Mouse (Mus musculus) heart, adult 18-20 months (tissue): ENCODE measurements around the gene Cyth2. TPM values are rescaled to one million over a fixed set of nuclear protein-coding genes. Genes with fewer than 3 reads are reported as not detected.

ENCODE experiments used
- DNase-seq, 2 experiments: peaks; one replicate each; pipeline ENCODE4 v3.0.0; 2021 to 2022; ENCODE audit warnings: mixed read lengths in 1 of 2
- long read RNA-seq, 2 experiments: library from polyadenylated mRNA; stranded (forward); transcript quantifications; one replicate each; pipeline ENCODE4 v2.0.0; 2021
- total RNA-seq, 2 experiments: library from RNA; stranded (reverse); gene quantifications; 2 replicates each; pipeline ENCODE4 v1.2.3; 2021

The Cyth2 gene
- total RNA-seq: 10 to 100 TPM; 65.8 to 68.9 TPM
- long read RNA-seq, experiment 1, transcript Cyth2-203 (12 exons, 1,512 nt): major isoform, 39 of 56 reads
- long read RNA-seq, experiment 1, transcript Cyth2-202 (12 exons, 2,519 nt): minor isoform, 11 of 56 reads
- long read RNA-seq, experiment 1, partial matches to known transcripts: 1 of 56 reads
- long read RNA-seq, experiment 1, other reads (novel, unspliced or antisense): 2 of 56 reads
- long read RNA-seq, experiment 2, transcript Cyth2-203 (12 exons, 1,512 nt): major isoform, 21 of 25 reads
- long read RNA-seq, experiment 2, partial matches to known transcripts: 0 of 25 reads
- long read RNA-seq, experiment 2, other reads (novel, unspliced or antisense): 0 of 25 reads

DNA sequence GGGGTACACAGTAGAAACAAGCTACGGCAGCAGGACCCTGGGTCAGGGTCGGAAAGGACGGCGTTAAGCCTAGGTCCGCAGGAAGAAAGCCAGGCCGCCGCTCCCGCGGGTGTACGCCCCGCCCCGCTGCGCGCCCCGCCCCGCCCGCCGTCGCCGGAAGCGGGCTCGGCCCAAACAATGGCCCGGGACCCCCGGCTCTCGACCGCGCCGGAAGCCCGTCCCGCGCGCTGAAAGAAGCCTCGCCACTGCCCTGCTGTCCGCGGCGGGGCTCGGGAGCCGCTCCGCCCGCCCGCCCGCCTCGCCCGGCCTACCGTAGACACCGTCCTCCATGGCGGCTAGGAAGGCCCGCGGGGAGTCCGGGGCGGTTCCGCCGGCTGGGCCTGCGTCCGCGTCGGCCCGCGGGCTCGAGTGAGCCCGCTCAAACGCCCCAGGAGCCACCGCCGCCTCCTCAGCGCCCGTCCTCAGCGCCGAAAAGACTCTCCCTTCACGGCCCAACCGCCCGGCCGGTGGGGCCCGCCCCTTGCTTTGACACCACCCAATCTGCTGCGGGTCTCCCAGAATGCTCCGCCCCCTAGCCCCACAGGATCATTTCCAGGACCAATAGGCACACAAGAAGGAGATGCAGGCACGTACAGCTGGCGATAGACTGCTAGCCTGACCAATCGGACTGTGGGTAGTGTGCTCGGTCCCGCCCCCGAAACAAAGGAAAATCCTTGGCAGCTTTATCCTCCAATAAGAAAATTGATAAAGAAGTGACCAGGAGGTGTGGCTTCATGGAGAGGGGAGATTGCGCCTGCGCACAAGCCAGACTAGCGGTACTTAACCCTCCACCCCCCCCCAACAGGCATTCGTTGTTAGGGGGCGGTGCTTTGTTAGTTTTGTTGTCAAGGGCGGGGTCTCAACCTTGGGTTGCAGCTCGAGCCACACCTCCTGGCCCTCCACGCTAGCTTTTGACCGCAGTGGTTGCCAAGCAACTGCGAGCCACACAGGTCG, at the start of gene Cyth2:
Cyth2 (minus strand) TSS at position 795 of the 993 bp plus-strand sequence.
- peak; percentile 99 to 100 for DNase-seq

DNA sequence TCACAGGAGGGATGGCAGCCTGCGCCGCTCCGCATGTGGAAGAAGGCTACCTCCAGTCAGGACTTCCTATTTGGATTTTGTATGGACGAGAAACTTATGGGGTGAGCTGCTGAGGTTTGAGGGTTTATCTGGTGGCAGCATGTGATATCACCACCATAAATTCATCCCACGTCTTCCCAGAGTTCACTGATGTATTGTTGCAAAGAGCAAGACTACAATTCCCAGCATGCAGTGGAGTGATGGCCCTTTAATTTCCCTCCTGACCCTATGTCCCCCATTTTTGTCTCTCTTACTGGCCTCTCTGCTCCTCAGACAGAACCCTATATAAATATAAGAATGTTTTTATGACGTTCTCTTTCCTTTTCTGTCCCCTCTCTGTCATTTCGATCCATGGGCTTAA, 48.4 kb upstream of the Cyth2 start:
- no peak for DNase-seq

DNA sequence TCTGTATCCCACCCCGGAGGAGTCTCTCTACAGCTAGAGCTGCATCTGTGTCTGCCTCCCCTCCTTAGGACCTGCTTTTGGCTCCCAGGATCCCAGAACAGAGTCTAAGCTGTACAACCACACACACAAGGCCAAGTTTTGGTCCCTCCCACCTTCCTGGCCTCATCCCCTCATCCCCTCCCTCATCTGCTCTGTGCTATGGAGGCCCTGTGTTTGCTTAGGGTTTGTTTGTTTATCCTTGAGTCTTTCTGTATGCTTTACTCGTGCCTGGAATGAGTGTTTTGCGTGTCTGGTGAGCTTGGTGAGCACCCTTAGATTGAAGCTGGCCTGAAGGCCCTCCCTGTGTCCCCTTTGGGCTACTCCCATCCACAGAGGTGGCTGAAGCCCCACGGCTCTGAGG, 44.6 kb upstream of the Cyth2 start:
- DNase-seq: no peak

DNA sequence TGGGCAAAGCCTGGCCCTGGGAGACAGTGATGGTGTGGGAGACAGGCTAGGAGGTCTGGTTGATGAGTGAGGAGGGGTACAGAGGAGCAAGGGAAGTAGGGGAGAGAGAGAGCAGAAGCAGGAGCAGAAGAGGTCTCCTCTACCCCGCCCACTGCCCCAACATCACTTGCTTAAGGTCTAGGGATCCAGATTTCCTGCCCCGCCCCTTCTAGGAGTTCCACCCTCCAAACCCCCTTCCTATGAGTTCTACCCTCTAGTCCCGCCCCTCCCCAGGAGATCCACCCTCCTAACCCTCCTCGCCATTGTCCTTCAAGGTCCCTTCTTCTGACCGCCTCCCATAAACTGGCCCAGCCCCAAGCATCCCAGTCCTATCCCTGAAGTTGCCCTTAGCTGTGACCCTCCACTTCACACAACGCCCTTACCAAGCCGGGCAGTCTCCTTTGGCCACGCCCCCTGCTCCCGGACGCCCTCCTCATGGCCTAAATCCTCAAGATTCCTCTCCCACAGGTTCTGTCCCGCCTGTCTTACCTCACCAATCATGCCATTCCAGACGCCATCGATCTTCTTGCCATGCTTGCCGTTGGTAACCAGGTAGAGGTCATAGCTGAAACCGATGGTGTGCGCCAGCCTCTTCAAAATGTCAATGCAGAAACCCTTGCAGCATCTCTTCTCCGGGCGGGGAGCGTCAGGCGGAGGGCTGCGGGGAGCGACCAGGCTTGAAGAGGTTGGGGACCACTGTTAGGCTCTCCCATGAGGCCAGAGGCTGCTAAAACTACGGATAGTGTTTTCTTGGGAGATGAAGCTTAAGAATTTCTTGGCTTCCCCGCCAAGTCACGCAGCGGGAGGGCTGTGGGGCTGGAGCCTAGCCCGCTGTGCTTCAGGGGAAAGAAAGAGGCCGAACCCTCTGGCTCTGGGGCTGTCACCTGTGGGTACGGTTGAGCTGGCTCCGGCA, 42.8 kb upstream of the Cyth2 start:
- DNase-seq: peak in 1 of 2 experiments; percentile 30

DNA sequence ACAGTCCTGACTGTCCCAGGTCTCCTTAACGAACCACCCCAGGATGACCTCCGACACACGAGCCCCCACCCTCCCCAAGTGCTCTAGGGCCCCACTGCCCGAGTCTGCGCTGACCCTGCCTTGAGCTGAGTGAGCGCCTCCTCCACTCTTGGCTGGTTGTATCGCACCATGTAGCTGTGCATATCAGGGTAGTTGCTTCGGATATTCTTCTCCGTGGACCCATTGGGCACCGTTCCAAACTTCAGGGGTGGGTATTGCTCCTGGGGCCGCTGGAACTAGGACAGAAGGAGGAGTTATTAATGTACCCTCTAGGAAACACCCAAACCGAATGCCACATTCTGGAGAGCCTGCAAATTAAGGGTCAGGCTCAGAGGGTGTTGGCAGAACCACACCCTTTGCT, 38.7 kb upstream of the Cyth2 start:
- no peak for DNase-seq

DNA sequence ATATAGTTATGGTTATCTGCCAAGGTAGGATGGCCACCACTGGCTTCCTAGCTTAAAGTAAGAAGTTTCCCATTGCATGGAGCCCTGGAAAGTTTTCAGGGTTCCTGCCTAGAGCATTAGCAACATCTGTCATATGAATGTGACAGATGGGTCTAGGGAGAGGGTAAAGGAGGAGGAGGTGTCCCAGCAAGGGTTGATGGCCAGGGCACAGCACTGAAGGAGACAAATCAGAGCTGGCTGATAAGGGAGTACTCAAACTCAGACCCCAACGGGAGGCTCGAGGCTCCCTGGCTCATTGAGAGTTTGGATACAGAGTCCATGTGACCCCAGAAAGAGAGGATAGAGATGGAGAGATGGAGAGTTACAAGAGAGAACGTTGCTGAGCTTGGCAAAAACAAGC, 36.3 kb upstream of the Cyth2 start:
- DNase-seq: no peak

DNA sequence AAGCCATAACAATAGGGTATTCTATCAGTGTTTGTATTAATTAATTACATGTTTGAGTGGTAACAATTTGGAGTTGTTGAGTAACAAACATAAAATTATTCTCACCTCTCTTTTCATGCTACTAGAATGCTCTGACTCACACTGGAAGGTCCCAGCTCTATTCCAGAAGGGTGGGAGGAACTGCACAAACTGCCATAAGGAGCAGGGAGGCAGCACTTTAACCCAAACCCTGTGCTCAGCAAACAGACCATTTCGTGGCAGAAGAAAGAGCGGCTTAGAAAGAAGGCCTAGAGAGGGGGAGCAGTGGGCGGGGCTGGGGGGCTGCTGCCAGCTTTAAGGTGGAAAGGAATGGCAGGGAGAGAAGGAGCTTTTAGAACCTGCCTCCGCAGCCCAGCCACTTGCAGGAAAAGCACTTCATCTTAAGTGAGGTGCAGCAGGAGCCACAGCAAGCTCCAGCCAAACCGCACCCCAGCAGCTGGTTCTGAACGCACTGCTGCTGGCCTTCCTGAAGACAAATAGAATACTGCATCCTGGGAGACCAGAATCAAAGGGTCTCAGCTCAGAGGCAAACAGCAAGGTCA, 34.2 kb upstream of the Cyth2 start:
- no peak for DNase-seq

DNA sequence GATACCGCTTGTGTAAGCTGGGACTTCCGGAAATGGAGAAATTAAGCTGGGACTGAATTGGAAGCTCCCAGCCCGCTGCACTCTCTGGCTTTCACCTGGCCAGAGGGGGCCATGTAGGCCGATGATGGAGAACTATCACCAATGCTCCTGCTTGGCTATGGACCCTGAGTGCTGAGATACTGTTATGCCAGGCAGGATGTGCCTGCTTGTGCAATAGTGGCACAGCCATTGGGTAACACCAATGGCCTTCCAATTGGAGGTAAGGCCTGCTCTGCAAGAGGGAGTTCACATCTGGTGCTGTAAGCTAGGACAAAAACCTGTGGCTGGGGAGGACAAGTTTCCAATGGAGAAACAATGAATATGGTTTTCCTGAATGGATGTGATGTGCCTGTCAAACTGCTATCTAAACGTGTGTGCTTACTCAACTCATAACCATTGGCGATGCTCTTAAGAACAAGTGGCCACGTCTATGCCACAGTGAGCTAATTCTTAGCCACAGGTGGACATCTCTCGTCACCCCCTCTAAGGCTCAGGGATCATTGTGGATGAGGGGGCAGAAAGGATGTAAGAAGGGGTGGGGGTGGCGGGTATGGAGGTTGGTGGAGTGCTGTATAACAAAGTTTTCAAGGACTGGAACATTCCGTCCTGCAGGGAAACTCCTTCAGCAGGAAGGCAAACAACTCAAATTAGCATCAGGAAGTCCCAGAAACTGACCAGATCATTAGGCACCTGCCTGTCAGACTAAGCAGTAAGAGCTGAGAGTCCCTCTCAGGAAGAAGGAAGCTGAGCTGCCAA, 28.8 kb upstream of the Cyth2 start:
- DNase-seq: no peak

DNA sequence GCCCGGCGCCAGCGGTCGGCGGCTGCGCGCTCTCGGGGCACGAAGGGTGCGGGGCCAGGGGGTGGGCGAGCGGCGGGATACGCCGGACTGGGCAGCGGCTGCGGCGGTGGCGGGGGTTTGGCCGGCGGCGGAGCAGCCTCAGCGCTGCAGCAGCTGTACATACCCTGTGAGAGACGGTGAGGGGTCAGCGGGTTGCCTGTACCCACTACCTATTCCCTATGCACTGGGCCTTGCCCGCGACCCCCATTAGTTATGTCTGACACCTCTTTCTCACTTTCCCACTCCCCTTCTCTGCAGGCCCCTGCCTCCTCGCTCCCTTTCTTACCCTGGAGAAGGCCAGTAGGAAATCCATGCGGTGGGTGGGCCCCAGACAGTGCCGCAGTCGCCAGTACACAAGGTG, 19.5 kb upstream of the Cyth2 start:
- DNase-seq: no peak

DNA sequence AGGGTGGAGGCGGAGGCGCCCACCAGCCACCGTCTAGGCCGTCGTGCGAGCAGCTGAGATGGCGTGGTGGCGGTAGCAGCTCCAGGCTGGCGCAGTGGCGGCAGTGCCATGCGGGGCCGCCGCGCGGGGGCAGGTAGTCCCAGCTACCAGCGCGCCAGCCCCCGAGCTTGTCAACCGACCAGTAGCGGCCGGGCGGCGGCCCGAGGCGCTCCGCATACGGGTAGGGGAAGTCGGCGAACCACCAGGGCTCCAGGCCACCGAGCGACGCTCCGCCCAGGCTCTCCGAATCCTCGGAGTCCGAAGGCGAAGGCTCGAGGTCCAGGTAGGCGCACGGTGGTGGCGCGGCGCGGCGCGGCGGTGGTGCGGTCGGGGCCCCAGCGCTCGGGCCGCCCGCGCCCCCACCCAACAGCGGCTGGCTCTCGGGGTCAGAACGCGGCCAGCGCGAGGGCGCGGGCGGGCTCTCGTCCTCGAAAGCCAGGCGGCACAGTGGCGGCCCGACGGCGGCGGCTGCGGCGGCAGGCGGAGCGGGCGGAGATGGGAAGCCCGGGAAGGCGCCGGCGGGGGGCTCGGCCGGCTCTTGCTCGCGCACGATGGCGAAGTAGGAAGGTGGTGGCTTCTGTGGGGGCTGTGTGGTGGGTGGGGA, 18.9 kb upstream of the Cyth2 start:
- no peak for DNase-seq

DNA sequence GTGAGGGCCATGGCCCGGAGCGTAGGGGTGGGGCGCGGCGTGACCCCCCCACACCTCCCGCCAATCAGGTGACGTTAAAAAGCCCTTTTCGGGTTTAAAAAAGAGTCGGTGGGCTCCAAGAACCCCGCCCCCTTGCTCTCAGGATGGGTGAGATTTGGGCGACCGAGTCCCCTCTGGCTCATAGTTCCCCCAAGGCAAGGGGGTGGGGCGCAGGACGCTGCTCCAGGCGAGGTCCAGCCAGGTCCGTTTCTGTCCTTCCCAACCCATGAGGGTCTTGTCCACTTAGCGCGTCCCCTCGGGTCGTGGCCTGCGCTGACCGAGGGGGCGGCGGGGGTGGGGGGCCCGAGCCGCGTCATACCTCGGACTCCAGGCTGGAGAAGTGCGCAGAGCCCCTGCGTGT, 18.0 kb upstream of the Cyth2 start:
- no peak for DNase-seq

DNA sequence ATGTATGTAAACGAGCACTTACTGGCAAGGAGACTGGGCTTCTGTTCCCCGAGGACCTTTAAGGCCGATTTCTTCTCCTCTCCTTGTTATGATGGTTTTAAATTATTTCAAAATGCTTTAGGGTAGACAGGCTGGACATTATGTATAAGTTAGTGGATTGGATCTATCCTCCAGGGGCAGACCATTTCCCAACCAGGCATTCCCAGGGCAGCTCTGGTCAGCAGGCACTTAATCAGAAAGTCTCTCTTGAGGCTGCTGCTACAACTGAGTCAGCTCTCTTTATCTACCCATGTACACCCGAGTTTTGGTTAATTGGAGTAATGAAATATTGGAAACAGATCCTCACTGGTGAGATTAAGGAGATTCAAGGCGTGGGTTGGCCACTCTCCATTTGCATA, 16.7 kb upstream of the Cyth2 start:
- DNase-seq: no peak

DNA sequence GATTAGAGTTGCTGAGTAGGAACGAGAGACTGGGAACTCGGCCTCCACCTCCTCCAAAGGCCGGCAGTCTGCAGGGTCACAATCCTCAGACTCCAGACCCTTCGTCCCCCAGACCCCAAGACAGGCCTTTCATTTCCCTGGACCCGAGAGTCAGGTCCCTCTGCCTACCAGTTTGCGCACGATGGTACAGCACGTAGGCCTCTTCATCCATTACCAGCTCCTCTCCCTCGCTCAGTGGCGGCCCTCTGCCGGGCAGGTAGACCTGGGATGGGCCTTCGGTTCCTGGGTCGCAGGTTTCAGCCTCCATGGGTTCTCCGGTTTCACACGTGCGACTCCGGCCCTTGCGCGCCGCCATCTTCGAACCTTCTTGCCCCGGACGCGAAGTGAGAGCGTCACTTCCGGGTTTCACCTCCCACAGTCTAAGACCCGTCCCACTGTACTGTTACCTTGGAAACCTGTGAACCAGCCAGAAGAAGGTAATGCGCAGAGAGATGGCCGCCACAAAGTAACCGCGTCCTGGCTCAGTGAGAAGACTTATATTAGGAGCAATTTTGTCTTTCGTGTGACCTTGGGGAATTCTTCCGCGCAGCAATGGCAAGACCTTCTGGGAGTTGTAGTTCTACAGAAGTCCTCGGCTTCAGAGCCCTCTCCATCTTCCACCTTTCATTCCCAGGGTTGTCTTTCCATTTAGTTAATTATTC, 16.2 kb upstream of the Cyth2 start, which contains the start of gene Grwd1:
Grwd1 (minus strand) TSS at position 518 of the 701 bp plus-strand sequence.
- peak; percentile 88 to 94 for DNase-seq

DNA sequence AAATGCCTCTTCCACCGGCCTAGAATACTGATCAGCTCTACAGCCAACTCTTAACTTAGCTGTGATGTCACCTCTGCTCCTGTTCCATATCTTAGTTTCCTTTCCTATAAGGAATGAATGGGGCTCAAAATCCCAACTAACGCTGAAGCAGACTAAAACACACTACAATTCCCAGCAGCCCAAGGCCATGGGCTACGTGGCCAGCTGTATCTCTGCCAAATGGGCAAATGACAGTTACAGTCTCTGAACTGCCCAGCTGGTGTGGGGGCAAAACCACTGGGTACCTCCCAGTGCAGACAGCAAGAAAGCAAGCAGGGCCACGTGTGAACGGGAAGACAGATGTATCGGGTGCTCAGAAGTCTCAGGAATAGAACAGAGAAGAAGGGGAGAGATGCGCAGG, 12.2 kb upstream of the Cyth2 start:
- DNase-seq: no peak

DNA sequence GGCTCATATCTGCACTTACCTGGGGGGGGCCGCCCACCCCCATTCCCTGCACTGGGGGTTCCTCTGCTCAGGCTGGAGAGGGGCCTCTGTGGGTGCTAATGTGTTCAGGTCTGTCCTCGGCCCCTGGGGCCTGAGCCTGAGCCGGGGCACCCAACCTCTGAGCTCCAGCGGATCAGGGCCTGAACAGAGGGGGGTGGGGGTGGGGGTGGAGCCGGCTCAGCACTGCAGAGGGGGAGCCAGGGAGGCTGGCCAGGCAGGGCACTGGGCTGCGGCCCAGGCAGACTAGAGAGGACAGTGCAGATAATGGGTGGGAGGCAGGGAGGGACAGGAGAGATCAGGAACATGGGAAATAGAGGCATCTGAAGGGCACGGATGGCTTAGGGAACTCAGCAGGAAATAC, 10.2 kb upstream of the Cyth2 start, which contains the start of gene Kcnj14:
Kcnj14 (minus strand) TSS at position 185 of the 400 bp plus-strand sequence.
- peak in 1 of 2 experiments; percentile 37 for DNase-seq

DNA sequence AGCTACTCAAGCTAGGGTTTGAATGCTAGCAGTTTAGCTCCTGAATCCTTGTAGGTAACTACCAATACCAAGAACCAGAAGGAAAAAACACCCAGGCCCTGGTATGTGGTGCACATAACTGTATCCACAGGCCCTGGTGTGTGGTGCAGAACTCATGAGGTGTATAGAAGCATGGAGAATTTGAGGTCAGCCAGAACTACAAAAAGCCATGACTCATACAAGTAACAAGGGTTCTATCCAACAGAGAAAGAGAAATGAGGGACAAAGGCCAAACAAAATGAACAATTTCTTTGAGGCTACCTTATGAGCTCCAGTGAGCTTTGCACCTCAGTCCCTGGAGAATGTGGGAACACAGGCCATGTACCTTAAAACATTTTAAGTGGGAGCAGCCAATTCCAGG, 6.5 kb upstream of the Cyth2 start:
- DNase-seq: no peak

DNA sequence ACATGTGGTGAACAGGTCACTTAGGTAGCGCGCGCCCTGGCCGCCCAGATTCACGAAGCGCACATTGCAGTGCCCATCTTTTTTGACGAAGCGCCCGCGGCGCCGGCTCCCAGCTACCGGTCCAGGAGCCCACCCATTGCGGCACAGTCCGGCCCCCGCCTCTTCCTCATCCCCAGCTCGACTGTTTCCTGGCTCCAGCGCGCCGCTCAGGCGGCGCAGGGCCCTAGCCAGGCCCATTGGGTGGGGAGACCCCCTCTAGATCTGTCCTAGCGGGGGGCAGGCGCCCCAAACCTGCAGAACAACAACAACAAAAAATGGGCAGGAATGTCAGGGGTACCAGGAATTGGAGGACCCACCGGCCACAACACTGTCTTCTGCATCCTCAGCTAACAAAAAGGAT, 5.5 kb upstream of the Cyth2 start:
- DNase-seq: no peak

DNA sequence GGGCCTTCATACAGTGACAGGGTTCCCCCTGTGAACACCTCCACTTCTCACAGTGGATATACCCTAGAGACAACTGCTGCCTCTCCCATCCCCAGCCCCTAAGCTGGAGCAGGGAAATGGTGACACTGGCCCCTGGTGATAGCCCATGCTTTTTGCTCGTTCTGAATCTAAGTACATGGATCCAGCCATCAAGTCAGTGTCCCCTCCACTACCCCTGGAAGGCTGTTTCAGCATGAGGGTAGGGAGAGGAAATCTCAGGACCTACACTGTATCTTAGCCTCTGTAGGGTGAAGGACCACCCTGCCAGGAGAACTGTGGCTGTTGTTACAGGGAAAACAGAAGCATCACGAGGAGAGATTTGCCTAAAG, 1.6 kb upstream of the Cyth2 start:
- DNase-seq: no peak

DNA sequence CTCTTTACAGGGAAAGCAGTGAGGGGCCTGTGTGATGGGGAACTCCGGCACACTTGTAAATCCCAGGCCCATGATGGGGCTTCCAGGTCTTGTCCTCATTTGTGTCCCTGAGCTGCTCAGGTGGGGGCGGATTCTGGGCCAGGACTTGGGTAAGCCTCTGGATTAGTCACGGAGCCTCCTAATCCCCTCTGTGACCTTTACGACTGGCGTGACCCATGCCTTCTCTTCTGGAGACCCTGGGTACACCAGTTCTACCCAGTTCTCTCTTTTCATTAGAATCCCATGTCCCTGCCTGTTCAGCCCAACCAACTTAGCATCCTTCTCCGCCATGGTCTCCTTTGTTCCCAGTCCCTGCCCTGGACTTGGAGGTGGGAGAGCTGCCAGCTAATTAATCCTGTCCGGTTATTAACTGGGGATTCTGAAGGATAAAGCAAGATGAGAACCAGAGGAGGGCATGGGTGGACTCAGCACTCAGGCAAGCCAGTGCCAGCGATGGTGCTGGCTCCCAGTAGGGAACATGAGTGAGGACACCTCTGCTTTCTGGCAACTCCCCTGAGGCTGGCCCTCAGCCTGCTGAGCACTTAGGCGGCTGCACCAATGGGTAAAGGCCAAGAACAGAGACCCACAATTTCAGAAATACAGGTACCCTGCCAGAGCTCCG, 1.1 kb upstream of the Cyth2 start:
- DNase-seq: no peak
